Mouse (Mus musculus): ENCODE data around the gene Sec62. TPM values are rescaled to one million over a fixed set of nuclear protein-coding genes. Genes with fewer than 3 reads are reported as not detected.

The Sec62 gene
- polyA plus RNA-seq (2012; rRNA removed) = 102 and 113 TPM in 2 replicates

DNA sequence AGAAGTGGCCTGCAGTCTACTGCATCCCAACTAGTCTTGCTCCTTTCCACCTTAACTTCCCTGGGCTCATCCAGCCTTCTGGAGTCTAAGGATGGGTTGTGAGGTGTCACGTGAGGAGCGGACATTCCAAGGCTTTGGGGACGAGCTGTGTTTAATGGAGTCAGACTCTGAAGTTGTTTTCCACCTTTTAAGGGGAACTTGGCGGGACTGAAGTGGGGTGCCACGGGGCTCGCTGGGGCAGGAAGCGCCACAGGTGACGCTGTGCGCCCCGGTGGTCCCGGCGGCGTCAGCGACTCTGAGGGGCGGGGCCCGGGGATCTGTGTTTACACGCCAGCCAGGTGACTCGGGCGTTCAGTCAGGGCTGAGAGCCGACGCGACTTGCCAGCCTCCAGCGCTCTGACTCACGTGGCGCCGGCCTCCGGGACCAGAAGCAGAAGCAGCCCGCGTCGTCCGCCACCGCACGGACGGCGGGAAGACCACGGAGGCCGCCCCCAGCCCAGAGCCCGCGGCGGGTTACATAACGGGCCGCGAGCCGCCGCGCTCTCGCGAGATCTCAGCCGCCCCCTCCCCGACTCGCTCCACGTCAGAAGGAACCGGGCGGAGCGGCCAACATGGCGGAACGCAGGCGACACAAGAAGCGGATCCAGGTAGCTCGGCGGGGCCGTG lies at the start of gene Sec62:
TSS of gene Sec62 (plus strand) at position 139 of the 666 bp plus-strand sequence.
- DNase-seq (ENCODE audit: extremely low spot score in 1 of 2, low spot score in 1 of 2) = peak; percentile 87 to 95

DNA sequence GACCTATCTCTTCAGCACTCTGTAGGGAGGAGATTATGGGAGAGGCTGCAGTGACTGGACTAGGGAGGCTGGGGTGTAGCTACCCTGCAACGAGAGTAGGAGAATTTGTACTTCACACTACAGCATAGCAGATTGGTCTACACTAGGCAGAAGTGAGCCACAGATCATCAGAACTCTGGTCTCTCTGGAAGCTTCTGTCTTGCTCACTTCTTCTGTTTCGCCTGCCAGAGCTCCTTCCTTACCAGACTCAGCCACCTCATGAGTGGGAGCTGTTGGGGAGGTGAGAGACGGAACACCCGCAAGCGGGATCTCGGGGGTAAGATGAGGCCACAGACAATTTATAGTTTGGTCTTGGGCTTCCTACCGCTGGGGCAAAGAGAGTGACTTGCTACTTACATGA lies 49.8 kb upstream of the Sec62 start:
- DNase-seq (ENCODE audit: extremely low spot score in 1 of 2, low spot score in 1 of 2) = peak in 1 of 2 experiments; percentile 52

DNA sequence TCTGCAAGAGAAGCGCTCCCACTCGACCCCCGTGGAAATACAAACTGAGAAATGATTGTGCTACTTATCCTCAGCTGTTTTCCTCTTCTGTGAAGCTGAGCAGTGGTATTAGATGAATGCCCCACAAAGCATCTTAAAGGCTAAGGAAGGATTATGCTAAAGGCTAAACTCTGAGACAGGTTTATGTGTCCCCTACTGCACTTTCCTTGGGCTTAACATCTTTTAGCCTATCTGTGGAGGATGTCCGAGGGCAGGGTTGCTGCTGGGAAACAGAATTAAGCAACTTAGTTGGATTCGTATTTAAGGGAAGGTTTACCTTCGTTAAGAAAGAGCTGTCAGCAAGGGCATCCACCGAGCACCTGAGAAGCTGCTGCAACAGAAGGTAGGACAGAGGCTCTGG lies 46.7 kb upstream of the Sec62 start, which contains the start of gene Samd7:
TSS of gene Samd7 (plus strand) at position 288 of the 400 bp plus-strand sequence.
- DNase-seq (ENCODE audit: extremely low spot score in 1 of 2, low spot score in 1 of 2) = no peak

DNA sequence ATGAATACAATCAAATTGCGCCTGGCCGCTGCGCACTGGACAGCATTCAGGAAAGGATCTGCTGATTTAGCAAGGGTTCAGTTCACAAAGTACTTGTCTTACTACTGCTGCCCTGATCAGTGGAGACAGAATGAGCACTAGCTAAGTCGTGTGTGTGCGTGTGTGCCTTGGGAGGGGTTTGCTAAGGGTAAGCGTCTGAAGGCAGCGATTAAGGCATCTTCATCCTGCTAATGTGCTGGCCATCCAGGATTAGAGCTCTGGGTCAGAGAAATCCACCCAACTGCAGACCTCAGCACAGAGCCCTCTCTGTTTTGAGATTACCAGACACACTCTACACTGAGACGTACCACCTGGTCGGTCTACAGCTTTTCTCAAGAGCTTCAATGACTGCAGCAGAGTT lies 44.4 kb upstream of the Sec62 start:
- no peak for DNase-seq (ENCODE audit: extremely low spot score in 1 of 2, low spot score in 1 of 2)

DNA sequence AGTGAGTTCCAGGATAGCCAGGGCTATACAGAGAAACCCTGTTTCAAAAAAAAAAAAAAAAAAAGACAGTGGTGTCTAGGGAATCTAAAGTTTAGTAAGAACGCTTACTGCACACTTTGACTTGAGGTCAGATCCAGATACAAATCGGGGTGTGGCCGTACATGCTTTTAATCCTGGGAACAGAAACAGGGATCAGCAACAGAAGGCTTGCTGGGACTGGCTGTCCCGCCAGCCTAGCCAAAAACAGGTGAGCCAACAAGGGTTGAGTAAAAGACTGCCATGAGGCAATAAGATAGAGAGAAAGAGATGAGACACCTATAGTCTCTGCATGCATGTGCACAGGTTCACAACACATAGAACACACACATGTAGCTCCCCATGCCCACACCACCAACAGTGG lies 38.0 kb upstream of the Sec62 start:
- no peak for DNase-seq (ENCODE audit: extremely low spot score in 1 of 2, low spot score in 1 of 2)

DNA sequence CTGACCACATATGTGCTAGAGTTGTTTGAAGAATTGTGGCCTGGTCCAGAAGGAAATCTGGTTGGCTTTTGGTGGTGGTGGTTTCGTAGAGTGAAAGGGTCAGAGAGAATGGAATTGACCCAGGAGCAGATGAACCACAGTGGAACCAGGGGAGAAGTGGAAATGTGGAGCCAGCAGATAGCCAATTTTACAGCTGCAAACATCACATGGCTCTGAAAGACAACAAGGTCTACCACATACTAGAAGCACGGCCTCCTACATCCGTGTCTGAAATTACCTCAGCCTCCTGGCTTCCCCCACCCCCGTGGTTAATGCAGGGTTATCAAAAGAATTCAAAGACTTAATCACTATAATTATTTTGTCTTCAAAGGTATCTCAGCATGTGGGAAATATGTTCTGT lies 27.8 kb upstream of the Sec62 start:
- DNase-seq (ENCODE audit: extremely low spot score in 1 of 2, low spot score in 1 of 2) = no peak

DNA sequence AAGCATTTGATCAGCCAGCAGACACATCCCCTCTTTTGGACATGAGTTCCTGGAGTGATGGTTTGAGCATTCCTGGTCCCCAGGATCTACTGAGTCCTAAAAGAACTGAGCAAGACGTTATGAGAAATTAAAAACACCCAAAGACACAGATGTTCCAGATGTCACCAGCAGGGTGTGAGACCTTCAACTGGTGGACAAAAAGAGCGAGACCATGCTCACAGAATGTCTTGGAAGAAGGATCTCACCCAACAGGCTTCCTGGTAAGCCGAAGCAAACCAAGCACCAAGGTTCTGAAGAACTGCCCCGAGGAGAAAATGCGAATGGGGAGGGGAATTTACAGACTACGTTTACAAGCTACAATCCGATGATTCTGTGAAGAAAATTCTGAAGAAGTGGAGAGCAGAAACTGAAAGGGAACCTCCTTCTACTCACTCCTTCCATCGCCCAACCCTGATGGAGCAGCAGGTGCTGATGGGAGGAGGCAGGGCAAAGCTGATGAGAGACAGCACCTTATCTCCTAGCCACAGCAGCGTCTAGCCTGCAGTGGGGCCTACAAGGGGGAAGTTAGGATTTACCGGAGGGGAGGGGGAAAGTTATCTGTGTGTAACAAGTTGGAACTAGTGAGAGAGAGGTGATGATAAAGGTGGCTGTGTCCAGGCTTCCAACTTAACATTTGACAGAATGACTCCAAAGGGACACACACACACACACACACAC lies 27.2 kb upstream of the Sec62 start:
- DNase-seq (ENCODE audit: extremely low spot score in 1 of 2, low spot score in 1 of 2) = no peak

DNA sequence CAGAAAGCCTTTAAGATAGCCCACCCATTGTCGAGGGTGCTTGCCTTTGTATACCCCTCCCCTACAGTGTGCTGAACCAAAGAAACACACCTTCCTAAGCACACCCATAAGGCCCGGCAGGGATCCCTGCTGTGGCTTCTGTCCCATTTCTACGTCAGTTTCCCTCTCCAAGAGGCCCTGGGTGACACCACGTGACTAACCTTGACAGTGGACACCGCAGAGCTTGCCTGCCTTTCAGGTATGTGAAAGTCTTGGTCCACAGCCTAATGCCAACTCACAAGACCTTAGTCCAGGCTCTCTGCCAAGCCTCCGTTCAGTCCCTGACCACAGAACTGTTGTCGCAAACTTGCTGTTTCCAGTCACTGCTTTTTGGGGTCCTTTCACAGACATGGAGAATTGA lies 26.5 kb upstream of the Sec62 start:
- no peak for DNase-seq (ENCODE audit: extremely low spot score in 1 of 2, low spot score in 1 of 2)

DNA sequence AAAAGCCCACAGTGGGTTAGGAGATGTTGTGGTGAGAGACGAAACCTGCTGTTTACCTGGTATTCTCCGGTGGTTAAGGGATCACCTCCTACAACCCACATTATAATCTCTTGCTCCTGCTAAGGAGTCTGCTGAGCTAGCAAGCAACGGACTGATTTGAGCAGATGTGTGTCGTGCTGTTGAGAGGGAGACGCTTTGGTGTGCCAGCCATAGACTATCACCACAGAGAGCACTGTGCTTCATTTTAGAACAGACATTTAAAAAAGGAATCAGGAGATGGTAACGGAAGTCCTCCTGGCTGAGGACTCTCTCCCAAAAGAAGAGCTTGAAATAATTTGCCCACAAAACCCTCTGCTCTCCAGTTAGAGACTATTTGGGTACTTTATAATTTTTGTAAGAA lies 25.4 kb upstream of the Sec62 start:
- peak; percentile 12 to 42 for DNase-seq (ENCODE audit: extremely low spot score in 1 of 2, low spot score in 1 of 2)

DNA sequence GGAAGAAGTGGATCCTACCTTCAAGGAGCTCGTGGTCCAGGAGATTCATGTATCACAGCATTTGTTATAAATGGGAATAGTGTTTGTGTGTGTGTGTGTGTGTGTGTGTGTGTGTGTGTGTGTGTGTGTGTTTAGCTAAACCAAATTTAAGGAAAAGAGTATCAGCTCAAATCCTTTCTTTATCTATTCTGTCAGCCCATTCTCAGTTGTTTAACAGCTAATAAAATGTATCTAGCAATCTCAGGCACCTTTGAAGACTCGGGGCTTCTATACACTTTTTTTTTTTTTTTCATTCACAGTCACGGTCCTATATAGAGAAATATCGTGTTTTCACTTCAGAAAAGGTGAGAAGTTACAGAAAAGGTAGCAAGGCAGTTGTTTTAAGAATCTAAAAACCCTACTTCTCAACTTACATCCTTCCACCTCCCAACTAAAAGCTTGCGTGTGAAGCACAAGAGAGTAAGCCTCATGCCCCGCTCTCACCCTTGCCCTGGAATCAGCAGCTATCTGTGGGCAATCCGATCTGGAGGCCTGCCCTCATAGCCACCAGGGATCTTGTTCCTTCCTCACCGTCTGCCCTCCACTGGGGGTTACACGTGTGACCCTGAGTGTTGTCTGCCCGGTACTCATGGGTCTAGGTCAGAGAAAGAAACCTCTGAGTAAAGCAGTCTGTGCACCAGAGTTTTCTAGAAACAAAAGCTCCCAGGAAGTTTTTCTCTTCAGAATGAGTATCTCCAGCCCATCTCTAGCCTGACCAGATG lies 22.7 kb upstream of the Sec62 start:
- DNase-seq (ENCODE audit: extremely low spot score in 1 of 2, low spot score in 1 of 2) = no peak

DNA sequence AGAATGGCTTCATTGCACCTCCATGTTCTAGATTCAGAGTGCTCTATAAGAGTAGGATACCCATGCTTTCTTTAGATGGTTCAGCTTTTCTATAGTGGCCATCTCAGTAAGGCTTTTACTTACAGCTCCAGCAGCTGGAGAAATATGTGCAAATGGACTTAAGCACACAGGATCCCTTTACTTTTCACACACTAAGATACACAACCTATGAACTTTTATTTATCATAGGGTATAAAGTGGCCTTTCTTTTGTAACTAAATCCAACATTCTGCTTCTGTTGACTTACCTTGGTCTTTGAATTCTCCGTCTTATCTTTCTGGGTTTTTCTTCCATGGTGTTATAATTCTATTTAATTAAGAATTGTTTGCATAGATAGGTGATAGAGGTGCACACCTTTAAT lies 21.1 kb upstream of the Sec62 start:
- no peak for DNase-seq (ENCODE audit: extremely low spot score in 1 of 2, low spot score in 1 of 2)

DNA sequence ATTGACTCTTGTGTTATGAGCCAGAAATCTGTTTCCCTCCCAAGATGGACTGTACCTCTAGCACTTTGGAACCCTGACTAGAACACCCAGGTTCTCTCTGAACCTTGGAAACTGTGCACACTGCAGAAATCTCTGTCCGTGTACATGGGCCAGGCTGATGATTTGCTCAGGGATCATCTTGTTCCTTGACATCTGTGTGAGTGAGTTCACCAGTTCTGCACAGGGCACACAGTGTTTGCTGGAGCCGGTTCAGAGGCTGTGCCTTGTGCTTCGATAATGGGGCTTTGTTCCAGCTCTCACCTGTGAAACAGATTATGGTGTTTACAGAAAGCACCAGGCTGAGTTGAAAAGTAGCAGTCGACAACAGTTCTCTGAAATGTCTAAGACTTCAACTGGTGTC lies 20.0 kb upstream of the Sec62 start:
- DNase-seq (ENCODE audit: extremely low spot score in 1 of 2, low spot score in 1 of 2) = no peak

DNA sequence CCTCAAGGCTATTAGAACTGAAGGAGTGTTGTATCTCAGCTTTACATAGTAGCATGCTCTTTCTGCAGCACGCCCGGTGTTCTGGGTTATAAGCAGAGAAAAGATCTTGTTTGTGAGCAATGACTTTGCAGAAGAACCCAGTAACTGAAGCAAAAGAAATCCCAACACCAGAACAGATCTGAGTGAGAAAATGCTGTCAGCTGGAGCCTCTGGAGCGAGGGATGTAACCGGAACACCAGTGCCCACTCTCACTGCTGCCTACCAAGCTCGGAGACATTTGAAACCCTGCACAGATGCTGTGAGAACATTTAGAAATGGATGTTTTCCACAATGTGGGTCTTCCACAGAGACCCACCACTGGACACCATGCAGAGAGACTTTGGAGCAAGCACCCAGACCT lies 18.0 kb upstream of the Sec62 start:
- peak in 1 of 2 experiments; percentile 42 for DNase-seq (ENCODE audit: extremely low spot score in 1 of 2, low spot score in 1 of 2)

DNA sequence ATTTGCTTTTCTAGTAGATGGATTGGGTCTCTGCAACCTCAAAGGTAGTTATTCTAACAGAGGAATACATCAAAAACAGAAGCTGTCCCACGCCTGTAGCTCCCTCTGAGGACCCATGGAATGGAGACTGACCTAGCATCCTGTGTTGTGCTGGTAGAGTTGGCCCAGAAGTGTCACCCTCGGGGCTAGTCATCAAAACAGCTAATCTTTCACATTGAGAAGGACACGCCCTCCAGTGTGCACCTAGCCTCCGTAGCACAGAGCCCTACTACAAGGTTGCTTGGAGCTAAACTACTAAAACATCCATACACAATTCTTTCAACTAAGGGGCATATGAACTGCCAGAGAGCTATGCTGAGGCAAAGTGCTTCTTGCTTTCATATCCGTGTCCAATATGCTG lies 14.7 kb upstream of the Sec62 start:
- no peak for DNase-seq (ENCODE audit: extremely low spot score in 1 of 2, low spot score in 1 of 2)

DNA sequence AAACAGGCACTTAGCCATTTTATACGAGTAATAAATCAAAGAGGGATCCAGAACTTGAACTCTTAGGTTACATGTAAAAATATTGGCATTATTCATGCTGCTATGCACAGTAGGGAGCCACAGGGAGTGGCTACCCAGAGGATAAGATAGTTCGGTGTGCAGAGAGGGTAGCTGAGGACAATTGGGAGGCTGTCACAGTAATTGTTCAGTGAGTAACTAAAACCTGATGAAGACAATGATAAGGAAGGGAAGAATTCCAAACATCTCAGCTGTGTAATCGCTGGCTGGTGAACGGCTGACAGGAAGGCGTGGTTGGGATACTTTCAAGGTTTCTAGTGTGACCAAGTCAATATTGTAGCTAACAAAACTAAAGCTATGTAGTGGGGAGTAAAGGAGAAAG lies 4.1 kb upstream of the Sec62 start:
- no peak for DNase-seq (ENCODE audit: extremely low spot score in 1 of 2, low spot score in 1 of 2)

DNA sequence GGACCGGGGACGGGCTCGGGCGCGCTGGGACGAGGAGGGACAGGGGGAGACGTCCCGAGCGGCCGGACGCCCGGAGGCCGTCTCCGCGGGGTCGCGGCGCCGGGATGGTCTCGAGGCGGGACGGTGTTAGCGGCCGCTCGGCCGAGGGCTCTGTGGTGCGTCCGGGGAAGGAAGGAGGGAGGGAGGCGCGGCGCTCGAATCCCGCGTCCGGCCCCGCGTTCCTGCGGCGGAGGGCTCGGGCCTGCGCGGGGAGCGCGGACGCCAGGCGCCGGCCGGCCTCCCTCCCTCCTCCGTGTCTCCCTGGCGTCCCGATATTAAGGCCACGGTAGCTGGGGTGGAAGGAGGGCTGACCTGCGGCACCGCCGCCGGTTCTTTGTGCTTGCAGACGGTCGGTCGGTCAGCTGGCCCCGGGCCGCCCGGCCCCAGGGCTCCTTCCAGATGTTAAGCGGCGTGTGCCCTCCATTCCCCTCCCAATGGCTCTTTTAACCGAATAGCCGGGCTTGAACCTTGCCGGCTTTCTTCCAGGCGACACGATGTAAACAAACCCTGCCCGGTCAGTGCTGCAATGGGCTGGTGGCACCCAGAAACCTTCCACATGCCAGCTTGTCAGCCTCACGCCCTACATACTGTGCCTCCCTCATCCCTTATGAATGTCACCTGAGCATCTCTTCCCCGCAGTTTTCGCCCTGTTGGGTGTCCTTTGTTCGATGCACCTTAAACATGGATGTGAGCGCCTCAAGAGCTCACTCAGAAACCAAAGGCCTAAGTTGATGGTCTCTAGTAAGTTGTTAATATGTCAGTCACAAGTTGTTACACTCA lies 937 bp downstream of the Sec62 start:
- peak in 1 of 2 experiments; percentile 17 for DNase-seq (ENCODE audit: extremely low spot score in 1 of 2, low spot score in 1 of 2)

DNA sequence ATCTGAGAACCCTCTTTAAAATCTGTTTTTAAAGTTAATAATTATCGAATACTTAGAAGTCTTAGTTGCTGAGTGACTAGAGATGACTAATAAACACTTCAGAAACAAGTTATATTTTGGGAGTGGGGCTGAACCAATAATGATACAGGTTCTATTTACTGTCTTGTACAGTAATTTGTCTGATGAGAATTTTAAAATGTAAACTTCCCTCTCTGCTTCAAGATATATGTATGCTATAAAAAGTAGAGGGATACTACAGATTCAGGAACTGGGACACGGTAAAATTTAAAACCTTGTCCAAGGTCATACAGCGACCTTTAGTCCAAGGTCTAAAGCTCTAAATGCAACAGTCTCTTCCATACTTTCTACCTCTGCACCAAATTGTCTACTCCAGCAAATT lies 9.5 kb downstream of the Sec62 start:
- no peak for DNase-seq (ENCODE audit: extremely low spot score in 1 of 2, low spot score in 1 of 2)

DNA sequence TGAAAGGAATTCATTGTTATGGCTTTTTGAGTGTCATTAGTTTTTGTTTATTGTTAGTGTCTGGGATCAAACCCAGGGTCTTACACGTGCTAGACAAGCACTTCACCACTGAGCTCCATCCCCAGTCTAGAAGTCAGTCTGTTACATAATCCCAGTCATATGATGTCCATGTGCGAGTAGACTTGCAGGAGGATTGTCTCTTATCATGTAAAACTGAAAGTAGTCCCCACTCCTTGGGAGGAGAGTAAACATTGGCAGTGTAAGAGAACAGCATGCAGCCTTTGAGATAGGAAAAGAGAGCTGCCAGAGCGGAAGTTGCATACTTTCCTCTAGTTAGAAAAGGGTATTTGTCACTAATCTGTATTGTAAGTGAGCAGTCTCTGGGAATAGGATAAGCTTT lies 20.2 kb downstream of the Sec62 start:
- no peak for DNase-seq (ENCODE audit: extremely low spot score in 1 of 2, low spot score in 1 of 2)

DNA sequence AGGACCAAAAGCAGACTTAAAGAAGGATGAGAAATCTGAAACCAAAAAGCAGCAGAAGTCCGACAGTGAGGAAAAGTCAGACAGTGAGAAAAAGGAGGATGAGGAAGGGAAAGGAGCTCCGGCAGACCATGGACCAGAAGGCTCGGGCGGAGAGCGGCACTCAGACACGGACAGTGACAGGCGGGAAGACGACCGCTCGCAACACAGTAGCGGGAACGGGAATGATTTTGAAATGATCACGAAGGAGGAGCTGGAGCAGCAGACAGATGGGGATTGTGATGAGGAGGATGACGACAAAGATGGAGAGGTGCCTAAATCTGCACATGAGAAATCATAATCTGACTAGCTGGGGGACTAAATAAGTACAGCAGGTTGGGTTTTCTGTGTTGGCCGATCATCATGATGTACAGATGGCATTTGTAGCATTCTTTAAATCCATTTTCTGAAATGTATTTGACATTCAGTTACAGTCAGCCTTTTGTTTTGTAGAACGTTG lies 26.0 kb downstream of the Sec62 start:
- no peak for DNase-seq (ENCODE audit: extremely low spot score in 1 of 2, low spot score in 1 of 2)

DNA sequence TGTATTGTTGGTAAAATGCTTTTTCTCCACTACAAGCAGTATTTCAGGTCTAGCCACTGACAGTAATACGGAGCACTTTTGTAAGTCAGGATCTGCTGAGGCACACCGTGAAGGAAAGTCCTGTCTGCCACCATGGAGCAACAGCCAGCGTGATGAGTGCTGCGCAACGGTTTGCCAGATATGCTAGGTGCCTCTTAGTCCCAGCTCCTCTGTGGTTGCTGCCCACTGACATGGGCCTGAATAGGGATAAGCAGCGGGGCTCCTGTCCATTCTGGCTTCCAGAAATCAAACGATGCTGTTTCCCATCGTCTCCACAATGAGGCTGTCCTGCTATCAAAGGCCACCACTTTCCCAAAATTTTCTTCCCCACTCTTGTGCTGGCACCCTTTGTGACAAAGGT lies 29.5 kb downstream of the Sec62 start:
- no peak for DNase-seq (ENCODE audit: extremely low spot score in 1 of 2, low spot score in 1 of 2)

DNA sequence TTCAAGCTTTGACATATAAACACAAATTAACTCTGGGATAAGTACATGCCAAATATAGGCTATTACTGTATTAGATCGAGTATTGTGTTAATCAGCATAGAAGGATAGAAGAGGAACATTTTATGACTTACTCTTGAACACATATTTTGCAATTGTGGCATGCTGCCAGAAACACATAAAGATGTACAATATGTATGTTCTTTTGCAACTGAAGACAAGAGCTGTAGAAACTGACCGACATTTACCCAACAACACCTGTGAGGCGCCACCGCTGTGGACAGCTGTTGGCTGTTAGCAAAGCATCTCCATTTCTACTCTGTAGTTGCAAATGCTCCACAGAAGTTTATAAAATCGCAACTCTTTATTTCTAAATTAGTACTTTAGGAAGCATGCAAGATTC lies 33.4 kb downstream of the Sec62 start:
- DNase-seq (ENCODE audit: extremely low spot score in 1 of 2, low spot score in 1 of 2) = no peak

All from frontal cortex, adult 2 months (tissue).